Mouse (Mus musculus) thymus, adult 2 months (tissue): ENCODE data around the gene Gas7.

ENCODE experiments used
- CTCF ChIP-seq: fragments of 200-500 bp; IDR thresholded peaks from 2 replicates; pipeline ENCODE4 v1.5.1; 2012; ENCODE audit warnings: mild to moderate bottlenecking, control low read depth, low read length, moderate library complexity, borderline replicate concordance; ENCODE audit not compliant: control insufficient read depth, poor library complexity, insufficient read depth; ENCODE audit errors: extremely low read depth
- POLR2A ChIP-seq: fragments of 200-500 bp; IDR thresholded peaks from 2 replicates; pipeline ENCODE4 v1.6.1; 2012; ENCODE audit warnings: mild to moderate bottlenecking, low read length, control low read depth, moderate library complexity; ENCODE audit not compliant: control insufficient read depth, poor library complexity, insufficient read depth; ENCODE audit errors: extremely low read depth

- TF ChIP-seq CTCF (no peak), POLR2A (no peak)
Measured at GRCm38 (mm10) chr11:67481691-67482090, 26.5 kb downstream of the Gas7 start.
